Mouse (Mus musculus) heart, adult 18-20 months (tissue): ENCODE results near the gene Unc119b. TPM values are rescaled to one million over a fixed set of nuclear protein-coding genes. Genes with fewer than 3 reads are reported as not detected.
A peak's percentile ranks its signal among the peaks of the same experiment; 100 is the strongest.
"Not testable (repeated sequence)": the region's sequence is repeated elsewhere in the genome, so short reads cannot be mapped to it uniquely, and the experiment has no call there.

ENCODE experiments used
- DNase-seq, 2 experiments: peaks; one replicate each; pipeline ENCODE4 v3.0.0; 2021 to 2022; ENCODE audit warnings: mixed read lengths in 1 of 2
- total RNA-seq, 2 experiments: library from RNA; stranded (reverse); gene quantifications; 2 replicates each; pipeline ENCODE4 v1.2.3; 2021

Gene Unc119b
- total RNA-seq, 2 experiments from 2014 or later = 19.3 to 20.2 TPM

- peak; percentile 37 to 49 for DNase-seq
These were observed 1.3 kb downstream of the Unc119b start for GRCm38 (mm10) chr5:115133358-115134066.

DNA sequence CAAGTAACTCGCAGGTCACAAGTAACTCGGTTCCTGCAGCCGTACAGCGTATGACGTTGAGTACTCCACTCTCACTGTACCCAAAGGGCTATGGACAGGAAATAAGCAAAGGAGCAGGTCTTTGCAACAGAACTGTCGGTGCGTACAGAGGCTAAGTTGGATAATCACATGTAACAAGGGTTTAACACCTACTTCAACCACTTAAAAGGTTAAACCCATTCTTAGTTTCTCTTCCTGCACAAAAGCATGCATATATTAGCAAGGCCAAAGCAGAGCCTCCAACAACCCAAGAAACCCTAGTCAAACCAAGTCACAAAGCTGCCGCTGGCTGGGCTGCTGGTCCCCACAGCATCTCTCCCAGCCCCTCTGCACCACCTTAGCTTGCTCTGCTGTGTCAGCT, 2.3 kb downstream of the Unc119b start:
- DNase-seq = peak in 1 of 2 experiments; percentile 11

DNA sequence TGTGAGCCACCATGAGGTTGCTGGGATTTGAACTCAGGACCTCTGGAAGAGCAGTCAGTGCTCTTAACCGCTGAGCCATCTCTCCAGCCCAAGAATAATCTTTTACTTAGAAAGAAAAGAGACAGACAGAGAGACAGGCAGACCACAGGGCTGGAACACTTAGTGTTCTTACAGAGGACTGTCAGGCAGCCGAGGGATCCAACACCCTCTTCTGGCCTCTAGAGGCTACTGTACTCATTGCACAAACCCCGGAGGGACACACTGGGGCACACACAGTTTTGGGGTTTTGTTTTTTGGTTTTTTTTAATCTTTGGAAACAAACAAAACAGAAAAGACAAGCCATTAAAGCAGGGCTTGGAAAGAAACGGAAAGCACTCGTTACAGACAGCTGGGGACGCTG, 5.4 kb downstream of the Unc119b start:
- no peak for DNase-seq

- no peak for DNase-seq
These were observed 7.2 kb downstream of the Unc119b start for GRCm38 (mm10) chr5:115127421-115128179.

DNA sequence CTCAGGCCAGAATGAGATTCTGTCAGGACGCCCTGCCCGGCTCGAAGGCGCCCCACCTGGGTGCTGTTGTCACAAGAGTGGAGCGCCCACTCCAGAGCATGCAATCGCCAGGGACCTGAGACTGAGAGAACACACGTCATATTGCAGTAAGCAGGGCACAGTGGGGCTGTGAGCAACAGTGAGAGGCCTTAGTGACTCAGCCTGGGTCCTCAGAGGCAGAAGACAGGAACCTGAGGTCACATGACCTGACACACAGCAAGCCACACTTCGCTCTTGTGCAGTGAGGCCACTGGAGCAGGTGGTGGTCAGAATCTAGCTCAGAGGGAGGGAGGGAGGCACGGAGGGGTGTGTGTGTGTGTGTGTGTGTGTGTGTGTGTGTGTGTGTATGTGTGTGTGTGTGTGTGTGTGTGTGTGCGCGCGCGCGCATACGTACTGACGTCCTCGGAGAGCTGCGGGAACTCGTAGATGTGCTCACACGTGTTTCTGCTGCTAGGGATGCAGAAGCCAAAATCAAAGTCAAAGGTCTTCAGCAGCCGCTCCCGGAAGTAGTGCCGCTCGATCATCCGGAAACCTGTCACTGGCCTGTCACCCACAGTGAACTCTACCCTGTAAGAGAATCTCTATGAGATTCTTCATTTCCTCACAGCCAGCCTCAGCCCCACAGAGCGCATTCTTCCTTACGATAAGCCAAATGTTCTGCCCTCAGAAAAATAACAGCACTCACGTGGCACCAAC, 8.0 kb downstream of the Unc119b start:
- DNase-seq = no peak

DNA sequence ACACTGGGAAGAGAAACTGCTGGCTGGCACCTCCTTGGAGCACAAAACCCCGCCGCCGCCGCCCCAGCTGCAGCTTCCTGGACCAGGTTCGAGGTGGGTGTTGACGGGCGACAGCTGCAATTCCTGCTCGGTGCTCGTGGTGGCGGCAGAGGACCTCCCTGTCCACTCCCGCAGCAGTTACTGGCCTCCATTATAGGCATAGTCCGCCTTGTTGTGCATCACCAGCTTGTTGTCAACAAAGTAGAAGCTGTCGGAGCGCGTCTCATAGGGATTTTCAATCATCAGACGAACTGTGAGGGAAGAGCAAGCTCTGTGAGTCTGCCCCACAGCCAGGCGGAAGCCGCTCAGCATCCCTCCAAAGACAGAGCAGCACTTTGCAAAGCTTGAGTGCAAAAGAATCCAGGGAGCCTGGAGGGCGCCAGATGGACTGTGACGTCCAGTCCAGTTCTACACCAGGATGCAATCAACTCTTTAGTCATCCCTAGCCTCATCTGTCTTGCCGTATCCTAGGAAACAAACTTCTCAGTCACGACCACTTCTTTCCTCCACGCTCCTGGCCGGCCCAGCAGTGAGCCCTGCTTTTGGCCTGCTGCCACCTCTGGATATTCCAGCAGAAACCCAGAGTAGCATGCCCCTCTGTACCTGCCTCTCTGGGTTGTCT, 9.4 kb downstream of the Unc119b start:
- DNase-seq = peak; percentile 87 to 89

DNA sequence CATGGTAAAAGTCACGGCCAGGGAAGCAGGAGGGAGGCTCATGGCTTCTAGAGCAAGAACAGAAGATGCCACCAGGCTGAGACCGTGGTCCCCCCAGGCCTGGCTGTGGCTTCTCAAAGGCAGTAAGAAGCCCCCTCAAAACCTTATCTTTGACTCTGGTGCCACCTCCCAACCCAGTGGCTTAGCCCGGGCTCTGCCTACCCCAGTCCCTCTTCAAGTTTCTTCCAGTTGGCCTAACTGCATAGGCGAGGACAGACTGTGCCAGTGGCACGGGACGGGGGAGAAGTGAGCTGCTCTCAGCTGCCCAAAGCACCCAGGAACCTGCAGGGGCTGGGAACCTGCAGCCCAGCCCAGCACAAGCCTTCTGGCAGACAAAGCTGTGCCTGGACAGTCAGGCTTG, 10.1 kb downstream of the Unc119b start:
- no peak for DNase-seq

GRCm38 (mm10) chr5:115120978-115121377, 13.8 kb downstream of the Unc119b start:
- DNase-seq = peak in 1 of 2 experiments; percentile 22

GRCm38 (mm10) chr5:115118961-115119570, 15.7 kb downstream of the Unc119b start, which contains the start of gene Acads:
Gene Acads (minus strand): TSS chr5:115119346.
- peak; percentile 88 to 93 for DNase-seq

GRCm38 (mm10) chr5:115117467-115117866, 17.3 kb downstream of the Unc119b start:
- no peak for DNase-seq

GRCm38 (mm10) chr5:115116426-115116825, 18.3 kb downstream of the Unc119b start:
- no peak for DNase-seq

DNA sequence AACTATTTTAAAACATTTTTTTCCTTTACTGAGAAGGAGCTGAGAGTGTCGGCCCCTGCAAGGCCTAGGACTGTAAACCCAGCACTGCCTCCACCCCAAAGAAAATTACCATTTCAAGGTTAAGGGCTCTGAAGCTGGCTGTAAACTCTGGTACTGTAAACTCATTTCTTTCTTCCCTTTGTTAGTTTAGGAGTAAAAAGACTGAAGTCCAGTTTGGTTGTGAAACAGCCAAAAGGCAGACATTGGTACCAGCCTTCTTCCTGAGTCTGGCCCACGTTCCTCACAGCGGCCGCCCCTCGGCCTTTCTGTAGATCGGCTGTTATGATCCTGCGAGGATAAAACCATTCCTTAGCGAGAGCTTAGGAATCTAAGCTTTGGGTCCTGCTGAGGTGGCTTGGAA, 20.3 kb downstream of the Unc119b start:
- DNase-seq = no peak

- no peak for DNase-seq
These were observed 21.5 kb downstream of the Unc119b start for GRCm38 (mm10) chr5:115113244-115113643.

GRCm38 (mm10) chr5:115111156-115111555, 23.6 kb downstream of the Unc119b start:
- DNase-seq = no peak

- DNase-seq = not testable (repeated sequence)
These were observed 31.5 kb downstream of the Unc119b start for GRCm38 (mm10) chr5:115103253-115103652.

GRCm38 (mm10) chr5:115102231-115102630, 32.5 kb downstream of the Unc119b start:
- no peak for DNase-seq

DNA sequence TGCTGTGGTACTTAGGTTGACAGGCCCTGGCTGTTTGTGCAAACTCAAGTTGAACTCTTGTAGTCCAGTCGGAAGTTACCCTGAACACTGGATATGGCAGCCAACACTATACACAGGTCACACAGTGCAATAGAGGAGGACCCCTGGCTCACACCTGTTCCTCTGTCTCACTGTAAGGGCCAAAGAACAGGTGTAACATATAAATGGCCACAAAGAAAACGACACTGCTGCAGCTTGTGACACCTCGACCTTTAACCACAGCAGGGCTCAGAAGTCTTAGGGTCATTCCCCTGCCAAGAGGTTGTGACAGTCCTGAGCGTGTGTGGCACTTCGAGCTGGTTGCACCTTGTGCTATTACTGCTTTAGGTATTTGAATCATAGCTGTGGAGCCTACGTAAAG, 34.3 kb downstream of the Unc119b start:
- no peak for DNase-seq

DNA sequence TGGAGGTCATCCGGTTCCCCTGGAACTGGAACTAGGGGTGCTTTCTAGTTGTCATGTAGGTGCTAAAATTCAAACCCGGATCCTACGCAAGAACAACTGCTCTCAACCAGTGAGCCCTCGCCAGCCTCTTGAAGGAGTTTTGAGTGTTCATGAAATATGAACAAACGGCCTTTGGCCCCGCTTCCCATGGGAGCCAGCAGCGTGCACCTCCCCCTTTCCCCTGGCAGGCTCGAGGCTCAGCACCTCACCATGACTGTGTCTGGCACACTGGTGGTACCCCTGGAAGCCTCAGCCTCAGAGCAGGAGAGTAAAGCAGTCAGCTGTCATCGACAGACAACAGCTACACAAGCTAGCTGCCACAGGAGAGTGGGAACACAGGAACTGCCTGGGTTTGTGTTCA, 34.8 kb downstream of the Unc119b start:
- no peak for DNase-seq

DNA sequence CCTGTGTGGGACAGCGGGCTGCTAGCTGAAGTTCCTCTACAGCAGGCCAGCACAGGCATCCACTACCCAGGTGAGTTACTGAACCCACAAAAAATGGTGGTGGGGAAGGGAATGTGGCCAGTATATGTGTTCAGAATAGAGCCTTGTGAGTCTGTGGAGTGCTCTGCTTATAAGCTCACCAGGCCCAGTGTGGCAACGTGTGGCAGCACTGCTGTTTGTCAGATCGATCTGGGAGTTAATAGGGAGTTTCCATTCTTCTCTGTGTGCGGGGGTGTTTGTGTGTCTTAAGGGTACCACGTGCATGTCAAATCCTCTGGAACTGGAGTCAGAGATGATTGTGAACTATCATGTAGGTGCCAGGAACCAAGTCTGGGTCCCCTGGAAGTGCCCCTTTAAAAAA, 35.2 kb downstream of the Unc119b start:
- DNase-seq = no peak

DNA sequence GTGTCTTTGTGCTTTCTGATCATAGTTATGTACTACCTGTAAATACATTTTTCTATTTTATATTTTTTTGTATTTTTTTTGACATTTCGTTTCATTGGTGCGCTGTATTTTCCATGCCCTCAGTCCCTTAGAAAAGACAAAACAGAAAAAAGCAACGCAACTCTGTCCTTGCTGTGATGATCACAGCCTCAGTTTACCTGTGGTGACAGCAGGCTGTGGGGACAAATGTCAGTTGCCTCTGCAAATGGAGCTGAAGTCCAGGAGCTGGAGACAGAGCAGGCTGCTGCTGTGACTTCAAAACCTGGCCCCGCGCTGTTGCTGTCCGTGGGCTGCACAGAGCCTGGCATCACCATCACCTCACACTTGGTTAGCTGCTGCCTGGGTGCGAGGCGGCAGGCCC, 36.6 kb downstream of the Unc119b start, which contains the start of gene Gm10401:
Gene Gm10401, minus strand, starts transcription at position 101 of the 400 bp plus-strand sequence.
- DNase-seq = no peak

DNA sequence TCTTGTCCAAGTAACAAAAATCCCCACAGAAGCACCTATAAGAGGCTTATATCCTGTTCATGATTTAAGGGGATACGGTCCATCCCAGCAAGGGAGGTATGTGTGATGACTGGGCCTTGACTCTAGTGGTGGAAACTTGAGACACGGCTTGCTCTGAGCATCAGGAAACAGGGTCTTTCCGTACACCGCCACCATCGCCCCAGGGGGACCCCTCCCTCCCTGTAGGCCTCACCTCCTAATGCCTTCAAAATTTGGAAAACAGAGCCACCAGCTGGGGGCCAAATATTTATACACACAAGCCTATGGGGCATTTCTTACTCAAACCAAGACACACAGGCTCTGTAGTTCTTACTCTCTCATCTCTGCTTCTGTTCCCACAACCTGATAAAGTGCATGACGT, 43.0 kb downstream of the Unc119b start:
- DNase-seq = no peak

DNA sequence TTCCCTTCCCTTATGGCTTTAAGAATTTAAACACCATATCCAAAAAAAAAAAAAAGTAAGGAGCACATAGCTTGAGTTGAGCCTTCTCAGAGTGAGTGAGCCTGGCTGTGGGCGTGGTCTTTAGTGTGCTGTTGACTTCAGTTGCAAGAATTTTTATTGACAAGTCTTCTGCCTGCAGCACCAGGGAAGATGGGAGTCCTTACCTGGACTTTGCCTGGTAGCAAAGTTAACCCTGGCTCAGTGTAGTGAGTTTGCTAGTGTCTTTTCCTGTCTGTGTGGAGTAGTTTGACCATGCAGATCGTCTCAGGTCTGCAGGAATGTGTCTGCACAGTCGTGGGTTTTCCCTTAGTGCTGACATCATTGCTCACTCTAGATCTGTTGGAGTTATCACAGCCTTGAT, 43.8 kb downstream of the Unc119b start:
- DNase-seq = no peak
